Mouse (Mus musculus) spleen, postnatal 10 days (tissue): ENCODE data around the gene Foxd4.

Experiments
- DNase-seq, 2 experiments: peaks; one replicate each; pipeline ENCODE4 v3.0.0; 2021 to 2022; ENCODE audit warnings: low spot score in 2 of 2

The Foxd4 gene

DNA sequence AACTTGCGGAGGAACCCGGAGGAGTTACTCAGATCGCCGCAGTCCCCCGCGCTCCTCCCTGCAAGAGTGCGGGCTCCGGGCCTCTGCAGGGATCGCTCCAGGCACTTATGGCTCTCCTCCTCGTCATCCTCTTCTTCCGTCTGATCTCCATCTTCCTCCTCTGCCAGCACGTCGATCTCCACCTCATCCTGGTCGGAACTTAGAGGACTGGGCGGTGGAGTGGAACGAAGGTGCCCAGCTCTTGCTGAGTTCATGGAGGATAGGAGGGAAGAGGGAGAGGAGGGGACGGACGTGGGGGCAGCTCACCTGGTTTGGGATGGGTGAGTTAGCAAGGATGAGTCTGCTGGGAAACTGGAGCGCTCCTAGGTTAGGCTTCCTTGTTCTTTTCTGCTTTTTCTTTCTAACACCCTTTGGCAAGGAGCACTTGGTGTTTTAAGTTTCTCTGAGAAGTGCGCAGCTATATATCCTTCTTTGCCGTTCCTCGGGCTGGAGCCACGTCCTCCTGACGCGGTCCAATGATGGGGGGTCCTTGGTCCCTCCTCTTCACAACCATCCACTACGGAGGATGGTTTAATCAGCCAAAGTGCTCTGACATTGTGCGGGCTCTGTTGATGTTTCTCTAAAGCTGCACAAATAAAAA is at the start of gene Foxd4:
Gene Foxd4, minus strand, starts transcription at position 617 of the 640 bp plus-strand sequence.
- no peak for DNase-seq

DNA sequence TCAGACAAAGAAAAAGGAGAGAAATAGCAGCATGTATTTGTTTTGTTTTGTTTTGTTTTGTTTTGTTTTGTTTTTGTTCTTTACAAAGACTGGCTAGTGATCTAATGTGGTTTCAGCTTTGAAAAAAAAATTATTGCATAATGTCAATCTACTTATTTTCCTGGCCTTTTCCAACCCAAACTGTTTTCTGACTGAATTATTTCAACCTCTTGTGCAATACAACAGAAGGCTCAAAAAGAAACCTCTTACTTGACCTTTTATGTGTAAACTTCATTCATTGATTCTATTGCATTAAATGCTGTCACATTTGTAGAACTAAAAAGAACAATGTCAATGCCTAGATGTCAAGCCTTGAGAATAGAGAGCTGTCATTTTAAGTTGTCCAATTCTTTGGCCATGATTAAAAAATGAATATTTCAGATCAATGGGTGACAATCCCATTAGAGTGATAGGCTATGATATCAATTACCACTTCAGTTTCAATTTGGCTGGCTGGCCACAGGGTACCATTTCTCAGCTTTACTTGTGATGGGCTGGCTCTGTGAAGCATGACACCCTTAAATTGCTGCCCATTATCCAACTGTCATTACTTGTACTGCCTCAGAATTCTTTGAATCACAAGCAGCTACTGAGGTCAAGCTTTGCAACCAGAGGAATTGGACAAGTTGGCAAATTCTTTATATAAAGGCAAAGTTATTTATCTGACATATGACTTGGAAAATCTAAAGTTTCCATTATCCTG is 44.7 kb upstream of the Foxd4 start:
- no peak for DNase-seq

DNA sequence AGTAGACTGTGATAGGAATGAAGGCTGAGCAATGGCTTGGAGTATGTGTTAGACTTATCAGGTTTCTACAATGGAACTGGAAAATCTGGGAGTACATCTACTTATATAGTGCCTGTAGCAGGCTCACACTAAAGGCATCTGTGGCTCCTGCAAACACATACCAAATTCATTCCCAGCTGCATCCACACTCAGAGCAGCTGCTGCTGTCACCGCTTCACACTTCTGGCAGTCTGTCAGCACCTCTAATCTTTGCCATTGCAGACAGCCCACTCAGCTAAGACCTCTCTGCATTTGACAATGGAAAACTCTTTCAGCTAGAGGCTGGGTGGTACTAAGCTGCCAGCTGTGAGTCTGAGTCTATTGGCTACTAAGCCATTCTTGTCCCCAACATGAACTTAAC is 36.1 kb upstream of the Foxd4 start:
- DNase-seq = no peak

DNA sequence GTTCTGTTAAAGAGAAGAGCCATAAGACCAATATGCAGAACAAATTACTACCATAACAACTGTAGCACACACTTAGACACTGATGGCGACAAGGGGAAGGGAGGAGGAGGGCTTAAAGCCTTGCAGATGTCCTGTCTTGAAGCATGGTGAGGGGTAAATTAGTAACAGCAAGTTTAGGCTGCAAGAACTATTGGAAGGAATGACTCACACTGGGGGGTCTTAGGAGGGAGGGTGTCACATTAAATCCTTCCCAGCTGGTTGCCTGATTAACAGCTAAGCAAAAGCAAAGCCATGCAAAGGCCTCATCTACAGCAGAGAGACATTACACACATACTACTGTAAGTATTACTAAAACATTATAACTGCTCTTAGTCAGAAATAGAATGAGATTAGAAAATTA is 28.0 kb upstream of the Foxd4 start:
- DNase-seq = no peak

DNA sequence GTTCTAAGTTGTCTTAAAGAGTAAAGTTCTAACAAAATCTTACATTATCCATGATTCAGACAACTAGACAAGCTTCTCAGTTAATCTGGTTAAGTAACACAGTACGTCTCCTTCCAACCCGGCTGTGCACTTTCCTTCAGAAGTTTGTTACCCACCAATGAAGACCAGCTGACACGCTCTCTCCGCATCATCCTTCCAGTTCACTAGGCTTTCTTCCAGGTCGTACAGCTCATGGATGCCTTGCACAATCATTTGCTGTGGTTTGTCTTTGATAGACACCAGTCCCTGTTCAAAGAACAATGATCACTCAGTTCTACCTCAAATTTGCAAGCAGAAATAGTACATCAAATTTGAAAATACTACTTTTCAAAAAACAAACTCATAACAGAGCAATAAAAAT is 19.9 kb upstream of the Foxd4 start:
- no peak for DNase-seq

DNA sequence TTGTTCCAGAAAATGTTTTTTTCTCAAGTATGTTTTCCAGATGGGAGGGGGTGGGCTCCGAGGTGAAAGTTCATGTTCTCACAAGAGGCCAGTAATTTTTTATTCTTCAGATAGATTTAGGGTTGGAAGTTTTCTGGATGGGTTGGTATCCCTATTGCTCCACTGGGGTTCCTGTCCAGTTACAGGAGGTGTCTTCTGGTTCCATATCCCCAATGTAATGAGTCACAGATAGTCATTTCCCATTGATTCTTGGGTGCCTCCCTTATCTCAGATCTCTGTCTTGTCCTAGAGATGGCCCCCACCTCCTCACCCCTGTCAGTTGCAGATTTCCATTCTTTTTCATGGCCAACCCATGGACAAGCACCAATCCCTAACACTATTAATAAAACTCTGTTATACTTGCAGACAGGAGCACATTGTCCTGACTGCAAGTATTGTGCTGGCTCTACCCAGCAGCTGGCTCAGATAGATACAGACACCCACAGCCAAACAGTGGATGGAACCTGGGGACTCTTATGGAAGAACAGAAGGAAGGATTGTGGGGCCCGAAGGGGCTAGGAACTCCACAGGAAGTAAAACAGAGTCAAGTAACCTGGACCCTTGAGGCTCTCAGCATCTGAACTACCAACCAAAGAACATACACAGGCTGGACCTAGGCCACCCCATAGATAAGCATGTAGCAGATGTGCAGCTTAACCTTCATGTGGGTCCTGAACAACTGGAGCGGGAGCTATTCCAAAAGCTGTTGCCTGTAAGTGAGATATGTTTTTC is 7.6 kb upstream of the Foxd4 start:
- DNase-seq = no peak

DNA sequence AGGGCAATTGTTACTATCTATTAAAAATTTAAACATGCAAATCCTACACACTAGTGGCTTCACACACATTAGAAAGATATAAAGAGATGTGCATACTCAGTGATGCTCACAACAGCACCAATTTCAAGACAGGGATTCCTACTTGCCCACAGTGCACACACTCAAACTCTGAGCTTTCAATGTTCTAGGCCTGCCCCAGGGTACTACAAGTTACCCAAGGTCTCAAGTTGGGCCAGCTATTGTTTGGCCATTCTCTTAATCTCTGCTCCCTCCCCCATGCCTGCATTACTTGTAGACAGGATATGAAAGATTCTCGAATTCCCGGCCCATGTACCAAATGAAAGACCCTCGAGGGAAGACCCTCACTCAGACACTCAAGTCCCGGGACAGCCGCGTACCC is 6.7 kb upstream of the Foxd4 start:
- no peak for DNase-seq

DNA sequence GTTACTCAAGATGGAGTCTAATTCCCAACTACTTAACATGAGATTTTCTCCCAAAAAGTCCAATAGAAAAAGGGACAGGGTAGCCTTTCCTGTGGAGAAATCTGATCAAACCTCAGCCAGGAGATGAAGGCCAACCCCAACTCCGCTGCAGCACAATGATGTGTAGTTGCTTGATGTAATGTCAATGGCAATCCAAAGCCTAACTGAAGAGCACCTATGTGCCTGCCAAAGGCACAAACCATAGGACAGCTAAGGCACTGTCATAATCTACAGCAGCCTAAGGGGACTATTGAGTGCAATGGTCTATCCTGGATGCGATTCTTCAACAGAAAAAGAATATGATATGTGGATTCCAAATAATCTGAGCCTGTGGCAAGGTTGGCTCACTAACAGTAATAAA is 1.8 kb upstream of the Foxd4 start:
- DNase-seq = no peak

DNA sequence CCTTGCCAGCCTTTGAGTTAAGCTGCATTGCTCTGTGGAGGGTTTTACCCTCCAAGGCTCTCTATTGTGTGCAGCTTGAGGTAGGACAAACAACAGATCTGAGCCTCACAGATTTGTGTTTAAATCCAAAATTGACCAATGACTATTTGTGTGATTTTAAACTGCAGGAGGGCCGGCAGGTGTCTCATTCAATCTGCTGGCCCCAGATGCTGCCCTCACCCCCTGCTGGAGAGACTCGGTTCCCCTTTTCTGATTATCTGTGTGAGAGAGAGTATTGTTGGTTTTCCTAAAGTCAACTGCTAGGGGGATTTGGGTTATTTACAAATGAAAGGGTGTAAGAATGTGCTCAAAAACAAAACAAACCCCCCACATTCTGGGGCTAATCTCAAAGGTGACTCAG is 1.3 kb upstream of the Foxd4 start:
- no peak for DNase-seq

DNA sequence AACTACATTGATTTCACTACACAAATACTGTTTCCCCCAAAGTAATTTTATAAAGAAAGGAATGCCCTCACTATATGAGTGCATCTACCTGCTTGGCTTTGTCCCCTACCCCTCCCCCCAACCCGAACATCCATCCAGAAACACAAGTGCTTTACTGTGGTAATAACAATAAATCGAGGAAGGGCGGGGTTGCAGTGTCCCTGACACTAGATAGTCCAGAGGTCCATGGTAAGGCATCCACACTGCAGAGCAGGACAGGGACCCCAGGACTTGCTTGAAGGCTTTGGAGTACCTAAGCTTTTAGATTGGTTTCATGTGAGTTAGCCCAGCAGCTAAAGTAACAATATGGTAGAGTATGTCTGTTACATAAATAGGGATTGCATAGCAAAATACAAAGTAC is 669 bp upstream of the Foxd4 start:
- DNase-seq = no peak

DNA sequence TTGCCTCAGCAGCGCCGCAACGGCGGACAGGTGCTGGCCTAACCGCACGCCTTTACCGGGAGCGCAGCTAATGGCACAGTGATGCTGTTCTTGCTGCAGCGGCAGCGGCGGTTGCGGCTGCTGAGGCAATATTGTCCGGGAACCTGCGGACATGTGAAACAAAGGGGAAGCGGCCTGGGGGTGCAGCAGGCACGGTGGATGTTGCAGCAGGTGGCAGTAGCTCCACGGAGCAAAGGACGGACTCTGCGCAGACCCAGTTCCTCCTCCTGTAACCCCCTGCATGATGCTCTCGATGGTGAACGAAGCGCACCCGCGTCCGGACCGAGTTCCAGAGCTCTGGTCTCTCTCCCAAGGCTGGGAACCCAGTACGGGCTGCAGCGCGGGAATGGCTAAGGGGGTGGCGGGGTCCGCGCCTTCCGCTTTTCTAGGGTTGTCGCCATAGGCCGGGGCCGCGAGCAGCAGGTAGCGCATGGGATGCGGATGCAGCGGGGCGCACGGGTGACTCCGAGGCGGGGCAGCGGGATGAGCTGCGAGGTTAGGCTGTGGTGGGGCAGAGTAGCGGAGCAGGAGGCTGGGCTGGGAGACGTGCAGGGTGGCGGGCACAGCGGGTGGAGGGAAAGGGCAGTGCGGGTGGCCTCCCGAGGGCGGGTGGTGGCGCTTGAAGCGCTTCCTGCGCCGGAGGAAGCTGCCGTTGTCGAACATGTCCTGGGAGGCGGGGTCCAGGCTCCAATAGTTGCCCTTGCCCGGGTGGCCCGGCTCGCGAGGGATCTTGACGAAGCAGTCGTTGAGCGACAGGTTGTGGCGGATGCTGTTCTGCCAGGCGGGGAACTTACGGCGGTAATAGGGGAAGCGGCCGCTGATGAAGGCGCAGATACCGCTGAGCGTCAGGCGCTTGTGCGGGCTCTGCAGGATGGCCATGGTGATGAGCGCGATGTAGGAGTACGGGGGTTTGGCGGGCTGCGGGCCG is 1.1 kb downstream of the Foxd4 start:
- DNase-seq = peak; percentile 16 to 45

DNA sequence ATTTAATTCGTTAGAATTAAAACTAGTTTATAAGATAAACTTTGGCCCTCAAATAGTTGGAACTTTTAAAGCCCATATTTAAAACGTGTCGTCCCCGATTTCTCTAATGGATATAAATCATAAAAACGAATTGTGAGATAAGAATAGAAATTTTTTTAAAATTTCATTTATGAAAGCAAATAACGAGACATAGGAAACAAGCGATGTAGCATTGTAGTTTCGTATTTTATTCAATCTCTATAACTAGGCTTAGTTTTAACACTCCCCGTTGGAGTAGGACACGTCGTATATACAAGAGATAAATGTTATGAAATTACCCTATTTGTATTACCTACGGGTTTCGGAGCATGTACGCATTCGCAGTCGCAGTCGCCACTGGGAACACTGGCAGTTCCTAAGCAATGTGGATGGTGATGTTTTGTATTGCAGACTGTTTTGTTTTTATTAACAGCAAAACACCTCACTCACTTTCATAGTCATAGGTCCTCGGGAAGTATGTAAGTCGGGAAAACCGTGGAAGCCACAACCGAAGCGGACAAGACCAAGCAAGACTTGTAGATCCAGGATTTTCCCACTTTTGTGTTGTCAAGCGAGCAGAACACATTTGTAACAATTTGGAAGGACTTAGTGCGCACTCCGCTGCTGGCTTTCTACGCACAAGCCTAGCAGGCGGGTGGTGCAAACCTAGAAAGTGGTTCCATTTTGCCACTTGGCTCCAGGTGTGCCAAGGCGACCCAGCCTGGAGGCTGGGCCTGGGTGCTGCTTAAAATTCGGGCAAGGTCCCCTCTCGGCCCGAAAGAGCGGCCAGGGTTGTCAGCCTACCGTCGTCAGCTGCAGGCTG is 2.0 kb downstream of the Foxd4 start:
- no peak for DNase-seq

DNA sequence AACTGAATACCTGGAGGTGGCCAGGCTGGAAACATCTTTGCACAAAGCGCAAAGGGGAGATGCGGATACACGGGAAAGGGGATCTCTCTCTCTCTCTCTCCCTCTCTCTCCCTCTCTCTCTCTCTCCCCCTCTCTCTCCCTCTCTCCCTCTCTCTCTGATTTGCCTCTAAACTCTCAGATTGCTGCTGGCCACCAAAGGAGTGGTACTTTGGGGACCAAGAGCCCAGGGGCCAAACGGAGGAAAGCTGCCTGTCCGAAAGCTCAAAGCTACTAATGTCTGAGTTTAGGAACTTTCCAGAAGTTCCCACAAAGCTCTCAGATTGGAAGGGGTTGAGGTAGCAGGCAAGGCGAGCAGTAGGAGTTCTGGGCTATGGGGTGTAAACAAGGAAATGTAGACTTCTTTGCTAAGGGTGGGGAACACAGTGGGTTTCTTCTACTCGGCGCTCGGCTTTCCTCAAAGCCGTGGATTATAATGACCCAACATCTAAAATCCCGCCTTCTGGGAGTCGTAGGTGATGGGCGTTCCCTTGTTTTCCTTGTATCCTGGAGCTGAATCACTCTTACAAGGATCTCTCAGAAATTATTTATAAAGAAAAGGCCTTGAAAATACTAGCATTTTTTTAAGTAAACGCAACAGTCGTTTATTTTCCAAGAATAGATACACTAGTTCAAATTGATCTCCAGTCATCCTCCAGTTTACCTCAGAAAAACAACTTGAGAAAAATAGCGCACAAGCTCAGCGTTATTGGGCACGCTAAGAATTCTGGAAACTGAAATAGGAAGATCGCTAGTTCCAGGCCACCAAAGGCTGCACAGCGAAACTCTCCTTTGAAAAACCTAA is 2.9 kb downstream of the Foxd4 start:
- DNase-seq = no peak

DNA sequence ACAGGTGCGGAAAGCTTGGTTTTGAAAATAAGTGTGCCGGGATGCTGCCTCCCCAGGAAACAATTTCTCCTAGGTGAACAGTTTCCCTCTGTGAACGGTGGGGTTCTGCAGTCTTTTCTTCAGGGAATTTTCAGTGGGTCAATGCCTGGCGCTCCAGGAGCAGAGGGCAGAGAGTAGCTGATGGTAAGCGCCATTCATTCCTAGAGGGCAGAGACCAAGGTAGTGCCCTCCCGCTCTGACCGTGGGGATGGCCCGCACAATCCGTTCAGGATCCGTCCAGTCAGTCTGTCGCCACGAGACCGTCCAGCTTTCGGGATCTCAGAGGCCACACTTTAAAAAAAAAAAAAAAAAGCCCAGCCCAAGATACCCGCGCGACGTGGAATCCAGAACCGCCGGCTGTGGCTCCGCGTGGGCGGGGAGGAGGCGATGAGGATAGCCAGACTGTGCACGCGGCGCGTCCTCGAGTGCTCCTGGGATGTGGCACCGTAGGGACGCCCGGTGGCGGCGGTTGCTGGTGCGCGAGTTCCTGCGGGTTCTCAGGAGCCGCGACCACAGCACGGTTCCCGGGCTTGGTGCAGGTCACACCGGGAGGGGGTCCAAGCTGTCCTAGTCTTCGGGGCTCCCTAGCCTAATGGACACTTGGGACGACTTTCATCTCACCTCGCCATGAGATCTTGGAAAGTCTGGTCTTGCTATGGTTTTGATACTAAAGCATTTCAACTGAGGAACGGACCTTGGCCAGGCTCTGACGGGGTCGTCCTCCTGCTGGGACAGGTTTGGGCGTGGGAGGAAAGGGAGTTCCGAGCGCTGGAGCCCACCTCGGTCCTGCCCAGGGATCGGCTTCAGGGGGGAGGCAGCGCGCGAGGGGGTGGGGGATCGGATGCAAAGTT is 3.7 kb downstream of the Foxd4 start:
- DNase-seq = no peak

DNA sequence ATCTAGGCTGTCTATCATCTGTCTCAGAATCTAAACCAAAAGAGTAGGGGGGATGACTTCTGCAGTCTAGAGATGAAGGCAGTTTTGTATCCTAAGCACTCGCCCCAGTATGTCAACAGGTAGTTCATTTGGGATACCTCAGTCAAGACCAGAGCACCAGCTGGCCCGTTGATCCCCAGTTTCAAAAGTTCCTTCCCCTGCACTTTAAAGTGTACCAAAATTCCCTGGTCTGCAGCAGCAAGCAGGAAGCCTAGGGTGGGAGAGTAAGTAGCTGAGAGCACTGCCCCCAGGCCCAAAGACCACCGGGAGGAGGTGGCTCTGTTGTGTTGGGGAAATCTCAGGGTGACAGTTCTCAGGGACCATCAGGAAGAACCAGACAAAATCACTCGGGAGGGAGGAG is 4.5 kb downstream of the Foxd4 start:
- no peak for DNase-seq

DNA sequence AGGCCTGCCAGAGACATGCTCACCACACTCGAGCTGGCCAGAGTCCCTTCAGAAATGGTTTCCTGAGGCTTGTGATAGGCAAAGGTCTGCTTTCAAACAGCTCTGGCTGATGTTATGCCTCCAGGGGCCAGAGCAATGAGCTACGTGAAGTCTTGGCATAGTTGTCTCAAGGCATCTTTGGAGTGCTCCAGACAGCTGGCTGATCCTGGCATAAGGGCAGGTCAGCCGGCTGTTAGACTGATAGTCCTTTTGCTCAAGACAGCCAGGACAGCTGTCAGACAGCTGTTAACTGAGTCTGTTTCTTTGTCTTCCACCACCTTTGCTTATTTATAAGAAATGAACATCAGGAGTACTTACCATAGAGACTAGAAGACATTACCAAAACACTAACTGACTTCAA is 14.1 kb downstream of the Foxd4 start:
- DNase-seq = no peak

DNA sequence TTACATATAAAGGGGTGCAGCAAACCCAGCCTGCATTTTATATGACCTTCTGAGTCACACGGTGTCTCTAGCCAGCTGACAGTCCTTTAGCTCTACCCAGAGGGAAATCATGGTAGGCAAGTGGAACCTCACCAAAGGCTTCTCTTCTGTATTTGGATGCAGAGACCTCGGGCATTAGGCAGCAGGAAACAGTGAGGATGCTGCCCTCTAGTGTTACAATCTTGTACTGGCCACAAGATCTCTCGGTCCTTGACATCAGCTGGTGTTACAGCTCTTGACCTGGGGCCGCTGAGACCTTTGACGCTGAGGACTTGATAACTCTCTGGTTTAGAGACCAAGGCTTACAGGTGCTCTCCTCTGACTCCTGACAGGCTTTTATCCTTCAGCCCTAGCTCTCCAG is 15.5 kb downstream of the Foxd4 start:
- peak; percentile 10 to 46 for DNase-seq

DNA sequence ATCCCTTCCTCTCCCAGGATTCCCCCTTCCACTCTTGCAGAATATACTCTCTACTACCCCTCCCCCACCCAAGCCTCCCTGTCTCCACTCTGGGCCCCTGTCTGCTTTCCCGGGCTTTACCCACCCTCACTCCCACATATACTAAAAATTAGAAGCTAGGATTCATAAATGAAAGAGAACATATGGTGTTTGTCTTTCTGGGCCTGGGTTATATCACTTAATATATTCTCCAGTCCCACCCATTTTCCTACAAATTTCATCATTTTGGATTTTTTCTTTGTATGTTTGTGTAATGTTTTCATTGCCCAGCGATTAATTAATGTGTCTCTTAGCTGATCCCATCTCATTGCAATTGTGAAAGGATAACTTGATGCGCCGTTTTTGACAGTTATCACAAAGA is 19.8 kb downstream of the Foxd4 start:
- DNase-seq = no peak
